Mouse (Mus musculus): ENCODE data around the gene Runx1.

Runx1 gene

GRCm38 (mm10) chr16:92668807-92669206 is 157.1 kb downstream of the Runx1 start:
- intact Hi-C loops (cut with DNase I) = no loop called here

- intact Hi-C loops (cut with DNase I) = no loop called here
Measured at GRCm38 (mm10) chr16:92661757-92662156, 164.2 kb downstream of the Runx1 start.

- intact Hi-C loops (cut with DNase I) = no loop called here
Measured at GRCm38 (mm10) chr16:92656750-92657149, 169.2 kb downstream of the Runx1 start.

- intact Hi-C loops (cut with DNase I) = no loop called here
Measured at GRCm38 (mm10) chr16:92654294-92654950, 171.5 kb downstream of the Runx1 start.

GRCm38 (mm10) chr16:92653816-92654215 is 172.1 kb downstream of the Runx1 start:
- intact Hi-C loops (cut with DNase I) = no loop called here

- intact Hi-C loops (cut with DNase I) = no loop called here
Measured at GRCm38 (mm10) chr16:92651256-92651655, 174.7 kb downstream of the Runx1 start.

- intact Hi-C loops (cut with DNase I) = no loop called here
Measured at GRCm38 (mm10) chr16:92646153-92646552, 179.8 kb downstream of the Runx1 start.

- intact Hi-C loops (cut with DNase I) = no loop called here
Measured at GRCm38 (mm10) chr16:92645423-92646115, 180.4 kb downstream of the Runx1 start.

GRCm38 (mm10) chr16:92644718-92645422 is 181.1 kb downstream of the Runx1 start:
- intact Hi-C loops (cut with DNase I) = no loop called here

GRCm38 (mm10) chr16:92644315-92644714 is 181.6 kb downstream of the Runx1 start:
- intact Hi-C loops (cut with DNase I) = no loop called here

GRCm38 (mm10) chr16:92642283-92642682 is 183.7 kb downstream of the Runx1 start:
- intact Hi-C loops (cut with DNase I) = no loop called here

GRCm38 (mm10) chr16:92641053-92641452 is 184.9 kb downstream of the Runx1 start:
- intact Hi-C loops (cut with DNase I) = no loop called here

- intact Hi-C loops (cut with DNase I) = no loop called here
Measured at GRCm38 (mm10) chr16:92639093-92639492, 186.9 kb downstream of the Runx1 start.

- intact Hi-C loops (cut with DNase I) = no loop called here
Measured at GRCm38 (mm10) chr16:92637033-92637432, 188.9 kb downstream of the Runx1 start.

GRCm38 (mm10) chr16:92632115-92632763 is 193.7 kb downstream of the Runx1 start:
- intact Hi-C loops (cut with DNase I) = no loop called here

GRCm38 (mm10) chr16:92631637-92632036 is 194.3 kb downstream of the Runx1 start:
- intact Hi-C loops (cut with DNase I) = no loop called here

- intact Hi-C loops (cut with DNase I) = no loop called here
Measured at GRCm38 (mm10) chr16:92630950-92631349, 195.0 kb downstream of the Runx1 start.

- intact Hi-C loops (cut with DNase I) = no loop called here
Measured at GRCm38 (mm10) chr16:92629829-92630228, 196.1 kb downstream of the Runx1 start.

GRCm38 (mm10) chr16:92627262-92627661 is 198.7 kb downstream of the Runx1 start:
- intact Hi-C loops (cut with DNase I) = no loop called here

- intact Hi-C loops (cut with DNase I) = no loop called here
Measured at GRCm38 (mm10) chr16:92623953-92624352, 202.0 kb downstream of the Runx1 start.

- intact Hi-C loops (cut with DNase I) = no loop called here
Measured at GRCm38 (mm10) chr16:92621859-92622258, 204.1 kb downstream of the Runx1 start.
